Mouse (Mus musculus): ENCODE data around the gene Ino80b. TPM values are rescaled to one million over a fixed set of nuclear protein-coding genes. Genes with fewer than 3 reads are reported as not detected.

Ino80b gene
- total RNA-seq, 1 experiment = 21.2 TPM

GRCm38 (mm10) chr6:83136881-83137575, 11.8 kb upstream of the Ino80b start:
- DNase-seq (ENCODE audit: low read depth, low spot score) = no peak
- peak overlapping the region; percentile 40 for H3K9ac ChIP-seq (ENCODE audit: insufficient read depth, low read depth, low read length, poor library complexity, severe bottlenecking)
- in situ Hi-C loops (cut with MboI; ENCODE audit: low sequenced_read_pairs in 2 of 2, unreplicated experiment in 2 of 2) = no loop called here

GRCm38 (mm10) chr6:83136291-83136880, 11.2 kb upstream of the Ino80b start:
- H3K27ac ChIP-seq (ENCODE audit: insufficient read depth, low read depth, low read length, poor library complexity, severe bottlenecking) = no peak overlapping the region
- H3K4me1 ChIP-seq (ENCODE audit: control insufficient read depth in 2 of 2, insufficient read depth in 2 of 2, low read length in 2 of 2, poor library complexity in 1 of 2) = peaks cover 3 to 10% of the 10 kb centered on the region in 2 experiments; a peak in 2 of 4 replicates
- H3K36me3 ChIP-seq (ENCODE audit: control insufficient read depth, insufficient read depth, low read length, poor library complexity, severe bottlenecking) = no peaks in the 10 kb centered on the region
- no peak overlapping the region for H3K9ac ChIP-seq (ENCODE audit: insufficient read depth, low read depth, low read length, poor library complexity, severe bottlenecking)
- no peaks in the 10 kb centered on the region for H3K9me3 ChIP-seq (ENCODE audit: control insufficient read depth, insufficient read depth, low read depth, low read length)
- in situ Hi-C loops (cut with MboI; ENCODE audit: low sequenced_read_pairs in 2 of 2, unreplicated experiment in 2 of 2) = no loop called here
- DNase-seq (ENCODE audit: low read depth, low spot score) = no peak
- peak overlapping the region in 1 of 2 experiments; percentile 69; a peak in 1 of 4 replicates for H3K4me3 ChIP-seq (ENCODE audit: insufficient read depth in 1 of 2, low read depth in 1 of 2, low read length in 2 of 2, poor library complexity in 1 of 2, severe bottlenecking in 1 of 2)
- TF ChIP-seq ZNF384 (IDR thresholded peaks at IDR 0.05; ENCODE audit: low read depth, low read length) (no peak), MAFK (IDR thresholded peaks at IDR 0.05; ENCODE audit: insufficient read depth, low read depth, low read length) (no peak), ZC3H11A (IDR thresholded peaks at IDR 0.05; ENCODE audit: borderline replicate concordance, low read depth, low read length) (no peak), CHD2 (IDR thresholded peaks at IDR 0.05; ENCODE audit: low read depth, low read length) (no peak), HCFC1 (IDR thresholded peaks at IDR 0.05; ENCODE audit: borderline replicate concordance, insufficient read depth, low read length) (no peak)

More at GRCm38 (mm10) chr6:83136881-83137575, 11.8 kb upstream of the Ino80b start:
- H3K9me3 ChIP-seq (ENCODE audit: control insufficient read depth, insufficient read depth, low read depth, low read length) = no peaks in the 10 kb centered on the region
- no peak for TF ChIP-seq HCFC1 (IDR thresholded peaks at IDR 0.05; ENCODE audit: borderline replicate concordance, insufficient read depth, low read length)
- TF ChIP-seq CHD2 (IDR thresholded peaks at IDR 0.05; ENCODE audit: low read depth, low read length) = no peak
- TF ChIP-seq MAFK (IDR thresholded peaks at IDR 0.05; ENCODE audit: insufficient read depth, low read depth, low read length) = no peak
- TF ChIP-seq ZC3H11A (IDR thresholded peaks at IDR 0.05; ENCODE audit: borderline replicate concordance, low read depth, low read length) = no peak
- no peak for TF ChIP-seq ZNF384 (IDR thresholded peaks at IDR 0.05; ENCODE audit: low read depth, low read length)
- no peak overlapping the region for H3K27ac ChIP-seq (ENCODE audit: insufficient read depth, low read depth, low read length, poor library complexity, severe bottlenecking)
- H3K36me3 ChIP-seq (ENCODE audit: control insufficient read depth, insufficient read depth, low read length, poor library complexity, severe bottlenecking) = no peaks in the 10 kb centered on the region
- H3K4me3 ChIP-seq (ENCODE audit: insufficient read depth in 1 of 2, low read depth in 1 of 2, low read length in 2 of 2, poor library complexity in 1 of 2, severe bottlenecking in 1 of 2) = peak overlapping the region; percentile 51 to 69
- peaks cover 3 to 10% of the 10 kb centered on the region in 2 experiments; a peak in 2 of 4 replicates for H3K4me1 ChIP-seq (ENCODE audit: control insufficient read depth in 2 of 2, insufficient read depth in 2 of 2, low read length in 2 of 2, poor library complexity in 1 of 2)

GRCm38 (mm10) chr6:83135571-83136161, 10.4 kb upstream of the Ino80b start:
- TF ChIP-seq ZC3H11A (IDR thresholded peaks at IDR 0.05; ENCODE audit: borderline replicate concordance, low read depth, low read length) (no peak), ZNF384 (IDR thresholded peaks at IDR 0.05; ENCODE audit: low read depth, low read length) (no peak), CHD2 (IDR thresholded peaks at IDR 0.05; ENCODE audit: low read depth, low read length) (no peak), HCFC1 (IDR thresholded peaks at IDR 0.05; ENCODE audit: borderline replicate concordance, insufficient read depth, low read length) (no peak), MAFK (IDR thresholded peaks at IDR 0.05; ENCODE audit: insufficient read depth, low read depth, low read length) (no peak)
- DNase-seq (ENCODE audit: low read depth, low spot score) = no peak
- Histone ChIP-seq H3K9ac (ENCODE audit: insufficient read depth, low read depth, low read length, poor library complexity, severe bottlenecking) (no peak overlapping the region), H3K4me1 (ENCODE audit: control insufficient read depth in 2 of 2, insufficient read depth in 2 of 2, low read length in 2 of 2, poor library complexity in 1 of 2) (peaks cover 3 to 10% of the 10 kb centered on the region in 2 experiments; a peak in 2 of 4 replicates), H3K36me3 (ENCODE audit: control insufficient read depth, insufficient read depth, low read length, poor library complexity, severe bottlenecking) (no peaks in the 10 kb centered on the region), H3K27ac (ENCODE audit: insufficient read depth, low read depth, low read length, poor library complexity, severe bottlenecking) (no peak overlapping the region), H3K9me3 (ENCODE audit: control insufficient read depth, insufficient read depth, low read depth, low read length) (no peaks in the 10 kb centered on the region), H3K4me3 (ENCODE audit: insufficient read depth in 1 of 2, low read depth in 1 of 2, low read length in 2 of 2, poor library complexity in 1 of 2, severe bottlenecking in 1 of 2) (peak overlapping the region; percentile 26 to 54; a peak in 3 of 4 replicates)
- in situ Hi-C loops (cut with MboI; ENCODE audit: low sequenced_read_pairs in 2 of 2, unreplicated experiment in 2 of 2) = no loop called here

- DNase-seq (ENCODE audit: low read depth, low spot score) = no peak
- no peak for TF ChIP-seq HCFC1 (IDR thresholded peaks at IDR 0.05; ENCODE audit: borderline replicate concordance, insufficient read depth, low read length)
- no peak for TF ChIP-seq MAFK (IDR thresholded peaks at IDR 0.05; ENCODE audit: insufficient read depth, low read depth, low read length)
- no peak for TF ChIP-seq ZNF384 (IDR thresholded peaks at IDR 0.05; ENCODE audit: low read depth, low read length)
- peaks cover 3 to 10% of the 10 kb centered on the region in 2 experiments; a peak in 2 of 4 replicates for H3K4me1 ChIP-seq (ENCODE audit: control insufficient read depth in 2 of 2, insufficient read depth in 2 of 2, low read length in 2 of 2, poor library complexity in 1 of 2)
- no peak within 1 kb of the TSS for H3K9ac ChIP-seq (ENCODE audit: insufficient read depth, low read depth, low read length, poor library complexity, severe bottlenecking)
- in situ Hi-C loops (cut with MboI; ENCODE audit: low sequenced_read_pairs in 2 of 2, unreplicated experiment in 2 of 2) = no loop called here
- no peaks in the 10 kb centered on the region for H3K36me3 ChIP-seq (ENCODE audit: control insufficient read depth, insufficient read depth, low read length, poor library complexity, severe bottlenecking)
- H3K27ac ChIP-seq (ENCODE audit: insufficient read depth, low read depth, low read length, poor library complexity, severe bottlenecking) = no peak within 1 kb of the TSS
- no peaks in the 10 kb centered on the region for H3K9me3 ChIP-seq (ENCODE audit: control insufficient read depth, insufficient read depth, low read depth, low read length)
- peak within 1 kb of the TSS; percentile 26 to 54; a peak in 3 of 4 replicates for H3K4me3 ChIP-seq (ENCODE audit: insufficient read depth in 1 of 2, low read depth in 1 of 2, low read length in 2 of 2, poor library complexity in 1 of 2, severe bottlenecking in 1 of 2)
Measured at GRCm38 (mm10) chr6:83134951-83135513, 9.8 kb upstream of the Ino80b start, which contains the start of gene Rtkn. Rtkn (plus strand) TSS chr6:83135463.

All from ES-E14 (cell line).